Mouse (Mus musculus): ENCODE results near the gene Tubg2.
"Not testable (repeated sequence)": the region's sequence is repeated elsewhere in the genome, so short reads cannot be mapped to it uniquely, and the experiment has no call there.

Tubg2 gene

GRCm38 (mm10) chr11:101155728-101156371 is at the start of gene Tubg2:
TSS of gene Tubg2 (plus strand) at chr11:101155907.
- peak in 1 of 2 experiments; percentile 49 for DNase-seq

- no peak for DNase-seq
Measured at GRCm38 (mm10) chr11:101109351-101109750, 46.4 kb upstream of the Tubg2 start.

DNA sequence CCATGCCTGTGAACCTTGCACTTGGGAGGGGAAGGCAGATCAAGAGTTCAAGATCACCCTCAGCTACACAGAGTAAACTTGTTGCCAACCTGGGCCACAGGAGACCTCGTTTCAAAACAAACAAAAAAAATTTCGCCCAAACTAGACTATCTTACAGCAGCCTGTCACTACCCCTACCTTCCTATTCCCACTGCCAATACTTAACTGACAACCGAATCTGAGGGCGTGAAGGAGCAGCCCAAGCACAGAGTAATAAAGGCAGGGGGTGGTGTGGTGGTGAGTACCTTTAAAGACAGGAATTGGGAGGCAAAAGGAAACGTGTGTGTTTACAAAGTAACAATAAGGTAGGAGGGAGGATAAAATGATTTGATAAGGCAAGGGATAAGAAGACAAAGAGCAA is 45.0 kb upstream of the Tubg2 start:
- no peak for DNase-seq

DNA sequence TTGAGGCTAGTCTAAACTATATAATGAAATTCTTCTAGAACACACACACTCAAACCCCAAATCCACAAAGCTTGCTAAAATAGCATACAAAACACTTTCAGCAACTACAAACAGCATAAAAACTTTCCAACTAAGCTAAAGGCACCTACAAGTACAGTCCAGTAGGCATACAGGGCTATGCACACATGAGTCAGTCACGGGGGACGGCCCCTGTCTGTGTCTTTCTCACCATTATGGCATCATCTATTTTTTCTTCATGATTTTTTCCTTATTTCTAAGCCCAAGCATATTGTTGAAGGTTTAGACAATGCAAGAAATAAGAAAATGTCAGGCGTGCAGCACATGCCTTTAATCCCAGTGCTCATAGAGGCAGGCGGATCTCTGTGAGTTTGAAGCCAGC is 44.5 kb upstream of the Tubg2 start:
- DNase-seq = no peak

DNA sequence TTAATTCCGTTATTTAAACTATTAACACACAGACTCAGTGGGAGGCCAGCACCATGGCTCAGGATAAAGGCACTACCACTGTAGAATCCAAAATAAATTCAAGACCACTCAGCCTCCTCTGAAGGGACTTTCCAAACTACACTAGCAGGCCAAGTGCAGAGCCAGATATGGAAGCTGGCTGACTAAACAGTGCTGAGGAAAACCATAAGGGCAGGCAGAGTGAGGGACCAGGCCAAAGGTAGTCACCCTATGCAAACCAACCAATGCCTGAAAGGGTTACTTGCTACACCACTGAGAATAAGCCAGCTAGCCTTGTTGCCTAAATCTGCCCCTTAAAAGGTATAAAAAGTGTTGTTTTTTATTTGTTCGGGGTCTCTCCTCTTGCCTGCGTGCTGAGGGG is 43.5 kb upstream of the Tubg2 start:
- no peak for DNase-seq

- DNase-seq = no peak
Measured at GRCm38 (mm10) chr11:101115564-101115963, 40.1 kb upstream of the Tubg2 start.

DNA sequence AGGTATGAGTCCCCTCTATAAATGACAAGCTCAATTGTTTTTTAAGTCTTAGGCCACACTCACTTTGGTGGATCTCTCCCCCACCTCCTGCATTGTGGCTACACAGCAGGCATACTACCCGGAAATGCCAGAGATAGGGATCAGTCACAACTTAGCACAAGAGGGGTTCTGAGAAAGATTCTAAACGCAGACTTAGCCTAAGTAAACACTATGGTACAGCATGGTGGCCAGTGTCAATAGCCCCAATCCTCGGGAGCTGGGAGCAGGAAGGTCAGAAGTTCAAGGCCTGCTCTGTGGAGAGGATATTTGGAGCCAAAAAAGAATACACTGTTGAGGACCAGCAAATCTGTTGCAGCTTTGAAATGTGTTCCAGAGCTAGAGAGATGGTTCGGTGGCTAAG is 37.6 kb upstream of the Tubg2 start:
- DNase-seq = no peak

- no peak for DNase-seq
Measured at GRCm38 (mm10) chr11:101119131-101119760, 36.5 kb upstream of the Tubg2 start.

DNA sequence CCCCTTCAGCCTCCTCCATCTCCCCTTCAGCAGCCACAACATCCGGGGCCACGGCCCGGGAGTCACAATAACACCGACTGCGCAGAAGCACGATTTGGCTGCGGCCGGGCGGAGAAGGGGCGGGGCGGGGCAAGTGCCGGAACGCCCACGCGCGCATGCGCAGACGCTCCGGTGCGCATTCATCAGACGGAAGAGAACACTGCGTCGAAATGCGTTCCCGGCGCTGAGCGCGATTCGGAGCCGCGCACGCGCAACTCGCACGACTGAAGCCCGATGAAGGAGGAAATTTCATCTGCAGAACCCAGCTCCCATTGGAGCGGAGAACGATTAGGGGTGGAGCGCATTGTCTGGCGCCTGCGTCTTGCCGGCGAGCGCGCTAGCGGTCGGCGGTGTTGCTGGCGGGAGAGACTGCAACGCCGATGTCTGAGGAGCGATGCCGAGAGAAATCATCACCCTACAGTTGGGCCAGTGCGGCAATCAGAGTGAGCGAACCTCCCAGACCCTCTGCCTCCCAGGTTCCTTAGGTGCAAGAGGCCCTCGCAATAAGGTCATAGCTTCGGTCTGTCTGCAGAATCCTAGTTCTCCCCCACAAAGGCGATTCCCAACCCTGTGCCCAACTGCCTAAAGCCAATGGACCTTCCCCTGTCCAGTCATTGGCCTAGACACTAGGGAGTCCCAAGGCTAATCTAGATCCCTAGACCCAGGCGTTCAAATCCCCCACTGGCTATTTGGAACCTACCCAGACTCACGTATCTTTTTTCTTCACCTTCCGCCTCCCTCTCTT is 35.8 kb upstream of the Tubg2 start, which contains the start of the genes Retreg3 and Tubg1:
Retreg3 (minus strand) TSS at position 133 of the 784 bp plus-strand sequence.
Tubg1 (plus strand) TSS at position 178 of the 784 bp plus-strand sequence.
- peak; percentile 99 for DNase-seq

DNA sequence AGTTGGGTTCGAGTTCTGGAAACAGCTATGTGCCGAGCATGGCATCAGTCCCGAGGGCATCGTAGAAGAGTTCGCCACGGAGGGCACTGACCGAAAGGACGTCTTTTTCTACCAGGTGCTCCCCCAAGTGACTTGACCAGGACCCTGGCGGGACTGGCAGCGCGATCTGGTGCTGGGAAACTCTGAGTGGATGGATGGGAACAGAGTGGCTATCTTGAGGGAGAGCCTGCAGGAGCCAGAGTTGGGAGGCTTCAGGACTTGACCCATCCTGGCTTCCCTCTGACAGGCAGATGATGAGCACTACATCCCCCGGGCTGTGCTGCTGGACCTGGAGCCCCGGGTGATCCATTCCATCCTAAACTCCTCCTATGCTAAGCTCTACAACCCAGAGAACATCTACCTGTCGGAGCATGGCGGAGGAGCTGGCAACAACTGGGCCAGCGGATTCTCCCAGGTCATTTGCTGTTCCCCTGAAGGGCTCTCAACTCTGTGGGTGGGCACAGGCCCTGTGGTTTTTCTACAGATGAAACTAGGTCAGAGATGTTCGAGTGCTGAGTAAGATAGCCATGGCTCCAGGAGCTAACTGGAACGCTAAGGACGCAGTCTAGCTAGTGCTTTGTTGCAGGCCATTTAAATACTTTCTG is 35.0 kb upstream of the Tubg2 start:
- DNase-seq = no peak

DNA sequence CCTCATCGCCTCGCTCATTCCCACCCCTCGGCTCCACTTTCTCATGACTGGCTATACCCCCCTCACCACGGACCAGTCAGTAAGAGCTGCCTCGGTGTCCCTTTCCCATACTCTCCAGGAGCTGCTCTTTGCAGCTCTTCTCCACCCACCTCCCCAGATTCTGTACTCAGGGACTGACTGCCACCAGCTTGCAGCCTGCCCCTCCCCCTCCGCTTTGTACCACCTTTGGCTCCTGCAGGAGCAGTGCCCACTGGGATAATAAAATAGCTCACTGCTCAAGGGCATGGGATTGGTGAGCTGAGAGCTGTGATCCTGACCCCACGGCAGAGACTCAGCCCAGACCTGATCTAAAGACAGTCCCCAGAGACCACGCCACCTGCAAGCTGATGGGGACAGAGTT is 31.2 kb upstream of the Tubg2 start:
- DNase-seq = not testable (repeated sequence)

DNA sequence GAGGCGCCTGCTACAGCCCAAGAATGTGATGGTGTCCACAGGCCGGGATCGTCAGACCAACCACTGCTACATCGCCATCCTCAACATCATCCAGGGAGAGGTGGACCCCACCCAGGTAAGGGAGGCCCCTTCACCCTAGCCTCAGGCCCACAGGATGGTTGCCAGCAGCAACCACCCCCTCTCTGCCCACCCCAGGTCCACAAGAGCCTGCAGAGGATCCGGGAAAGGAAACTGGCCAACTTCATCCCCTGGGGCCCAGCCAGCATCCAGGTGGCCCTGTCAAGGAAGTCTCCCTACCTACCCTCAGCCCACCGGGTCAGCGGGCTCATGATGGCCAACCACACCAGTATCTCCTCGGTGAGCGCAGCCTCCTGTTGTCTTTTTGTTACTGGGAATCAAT is 30.7 kb upstream of the Tubg2 start:
- DNase-seq = not testable (repeated sequence)

DNA sequence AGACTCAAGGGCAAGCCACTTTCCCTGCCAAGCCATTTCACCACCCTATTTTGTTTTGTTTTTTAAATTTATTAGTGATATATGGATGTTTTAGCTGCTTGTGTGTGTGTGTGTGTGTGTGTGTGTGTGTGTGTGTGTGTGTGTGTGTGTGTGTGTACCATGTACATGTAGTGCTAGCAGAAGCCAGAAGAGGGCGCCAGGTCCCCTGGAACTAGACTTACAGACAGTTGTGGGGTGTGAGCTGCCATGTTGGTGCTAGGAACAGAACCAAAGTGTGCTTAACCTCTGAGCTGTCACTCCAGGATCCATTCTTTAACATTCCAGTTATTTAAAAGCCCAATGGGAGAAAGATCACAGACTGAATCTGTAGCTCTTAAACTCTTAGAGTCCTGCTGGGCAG is 28.6 kb upstream of the Tubg2 start:
- no peak for DNase-seq

DNA sequence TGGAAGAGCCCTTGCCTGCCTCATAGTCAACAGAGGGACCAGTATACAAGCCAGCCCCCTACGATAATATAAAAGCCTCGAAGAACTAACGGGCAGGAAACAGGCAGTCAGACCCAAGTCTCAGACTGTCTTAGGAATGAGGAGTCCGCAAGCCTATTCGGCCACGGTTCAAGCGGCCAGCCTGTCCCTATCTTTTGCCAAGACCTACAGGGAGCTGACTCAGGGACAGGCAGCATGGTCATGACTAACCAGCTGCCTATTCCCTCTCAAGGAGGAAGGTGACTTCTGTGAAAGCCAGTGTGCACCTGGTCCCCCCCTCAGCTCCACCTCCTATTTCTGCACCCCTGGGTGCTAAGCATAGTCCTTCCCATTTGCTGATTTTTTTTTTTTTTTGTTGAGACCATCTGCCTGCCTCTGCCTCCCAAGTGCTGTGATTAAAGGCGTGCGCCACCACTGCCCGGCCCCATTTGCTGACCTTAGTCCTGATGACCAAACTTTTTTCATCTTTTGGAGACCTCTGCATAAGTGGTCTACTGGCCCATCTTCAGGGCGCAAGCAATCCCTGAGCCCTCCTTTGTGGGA is 26.6 kb upstream of the Tubg2 start:
- no peak for DNase-seq

GRCm38 (mm10) chr11:101130056-101130756 is 25.5 kb upstream of the Tubg2 start:
- DNase-seq = peak in 1 of 2 experiments; percentile 39

DNA sequence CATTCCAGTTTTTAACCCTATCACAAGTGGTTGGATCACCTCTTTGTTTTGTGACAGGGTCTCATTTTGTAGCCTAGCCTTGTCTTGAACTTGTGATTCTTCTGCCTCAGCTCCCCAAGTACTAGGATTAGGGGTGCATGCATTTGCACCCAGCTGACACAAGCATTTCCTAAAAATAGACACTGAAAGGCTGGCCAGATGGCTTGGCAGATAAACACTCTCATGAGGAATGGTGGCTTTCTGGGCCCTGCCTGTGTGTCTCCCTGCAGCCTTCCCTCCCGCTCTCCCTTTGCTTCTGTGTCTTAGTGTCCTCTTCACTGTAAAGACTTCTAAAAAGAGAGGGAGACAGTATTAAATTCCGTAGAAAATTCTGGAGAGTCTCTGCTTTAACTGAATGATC is 24.5 kb upstream of the Tubg2 start:
- no peak for DNase-seq

DNA sequence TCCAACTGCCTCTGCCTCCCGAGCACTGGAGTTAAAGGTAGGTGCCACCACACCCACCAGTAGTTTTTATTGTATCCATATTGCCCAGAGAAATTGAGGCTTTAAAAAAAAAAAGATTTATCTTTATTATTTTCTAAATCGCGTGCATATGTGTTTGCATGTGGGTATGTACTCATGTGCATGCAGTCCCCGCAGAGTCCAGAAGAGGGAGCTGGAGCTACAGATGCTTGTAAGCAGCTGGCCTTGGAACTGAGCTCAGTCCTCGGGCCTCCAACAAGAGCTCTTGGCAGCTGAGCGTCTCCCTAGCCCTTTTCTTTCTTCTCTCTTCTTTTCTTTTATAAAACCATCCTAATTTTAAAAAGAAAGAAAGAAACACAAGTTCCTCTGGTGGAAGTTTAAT is 24.0 kb upstream of the Tubg2 start:
- DNase-seq = no peak

- DNase-seq = peak in 1 of 2 experiments; percentile 30
Measured at GRCm38 (mm10) chr11:101133037-101133436, 22.7 kb upstream of the Tubg2 start.

DNA sequence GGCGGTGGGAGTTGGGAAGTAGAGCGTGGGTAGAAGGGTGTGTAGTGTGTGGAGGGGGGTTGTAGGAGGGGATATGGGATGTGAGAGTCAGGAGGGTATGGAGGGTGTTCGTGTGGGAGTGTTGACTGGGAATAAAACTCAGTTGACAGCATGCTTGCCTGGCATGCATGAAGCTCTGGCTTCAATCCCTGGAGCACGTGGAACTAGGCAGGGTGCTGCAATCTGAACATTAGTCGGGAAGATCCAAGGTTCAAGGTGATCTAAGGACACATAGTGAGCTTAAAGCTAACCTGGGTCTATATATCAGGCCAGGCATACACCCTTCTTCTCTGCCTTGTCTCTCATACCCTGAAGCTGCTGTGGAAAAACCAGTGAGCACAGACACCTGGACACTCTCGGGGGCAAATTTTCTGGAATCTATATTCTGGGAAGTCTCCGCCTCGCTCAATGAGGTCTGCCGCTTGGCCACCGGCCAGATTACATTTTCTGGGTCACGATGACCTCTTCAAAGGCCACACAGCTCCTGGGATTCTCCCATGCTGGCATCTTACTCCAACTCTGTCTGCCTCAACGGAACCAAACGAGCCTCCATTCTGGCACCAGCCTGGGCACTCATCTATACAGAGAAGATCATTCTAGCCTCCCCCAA is 21.4 kb upstream of the Tubg2 start:
- no peak for DNase-seq

GRCm38 (mm10) chr11:101137000-101137399 is 18.7 kb upstream of the Tubg2 start:
- DNase-seq = no peak

DNA sequence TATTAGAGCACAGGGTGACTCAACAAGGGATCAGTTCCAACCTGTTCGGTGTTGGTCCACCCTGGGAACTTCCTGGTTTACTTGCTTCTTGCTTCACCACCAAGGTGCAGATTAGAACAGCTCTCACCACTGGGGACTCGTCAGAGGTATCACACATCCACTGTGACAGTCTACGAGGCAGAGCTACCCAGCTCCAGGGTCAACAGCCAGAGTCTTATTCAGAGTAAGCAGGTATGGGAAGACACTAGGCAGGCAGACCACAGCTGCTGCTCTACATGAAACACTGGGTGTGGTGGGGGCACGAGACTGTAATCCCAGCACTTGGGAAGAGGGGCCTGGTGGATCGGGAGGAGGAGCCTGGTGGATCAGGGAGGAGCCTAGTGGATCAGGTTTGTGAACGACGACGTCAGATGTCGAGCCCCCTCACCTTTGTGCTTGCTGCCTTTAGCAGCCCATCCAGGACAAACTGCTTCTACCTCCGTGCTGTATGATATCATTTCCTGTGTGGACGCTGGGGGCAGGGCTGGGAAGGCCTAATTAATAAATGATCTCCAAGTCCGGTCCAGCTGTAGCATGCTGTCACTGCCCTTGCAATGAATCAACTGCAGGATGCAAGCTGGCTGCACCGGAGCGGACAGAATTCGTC is 17.0 kb upstream of the Tubg2 start:
- no peak for DNase-seq
